Mouse (Mus musculus): ENCODE results near the gene Etv6.

GRCm38 (mm10) chr6:134220209-134220777 lies 184.8 kb downstream of the Etv6 start:
- no peak for TF ChIP-seq CTCF (conservative IDR thresholded peaks at IDR 0.05; ENCODE audit: low read length)
- no peak for TF ChIP-seq POU5F1 (IDR thresholded peaks at IDR 0.05; ENCODE audit: borderline replicate concordance, low read length)
